Mouse (Mus musculus): ENCODE data around the gene Cd24a.

- TF ChIP-seq POLR2A (IDR thresholded peaks at IDR 0.05; ENCODE audit: low read depth, low read length): no peak
- no peak for TF ChIP-seq CTCF (conservative IDR thresholded peaks at IDR 0.05; ENCODE audit: insufficient read depth, insufficient read length, low read depth, low read length)
Observed at GRCm38 (mm10) chr10:43604687-43605250, 26.7 kb downstream of the Cd24a start.
